Mouse (Mus musculus): ENCODE measurements at regions not wholly inside any gene's neighbourhood (a gene's known extent, or its start where the extent isn't known, plus 50 kb on each side); places are given as distances from the start of the nearest gene placed in this dataset.

- no peak overlapping the region for H3K9ac ChIP-seq
- H3K36me3 ChIP-seq: no peaks in the 10 kb centered on the region
- H3K4me3 ChIP-seq (replicated peaks): no peak overlapping the region
- no peak overlapping the region for H3K27ac ChIP-seq
- H3K4me2 ChIP-seq: no peak overlapping the region
- H3K9me3 ChIP-seq: no peaks in the 10 kb centered on the region
- no peak for ATAC-seq (ENCODE audit: insufficient read depth, low FRiP score, low read depth)
- WGBS: 80% methylated on average over 5 of the region's 5 CpGs
- no peaks in the 10 kb centered on the region for H3K4me1 ChIP-seq
- no peaks in the 10 kb centered on the region for H3K27me3 ChIP-seq (replicated peaks)
Measured at GRCm38 (mm10) chr10:98323846-98324245, 590.4 kb upstream of the Atp2b1 start.

GRCm38 (mm10) chr10:98324591-98324990 lies 589.6 kb upstream of the Atp2b1 start:
- Histone ChIP-seq H3K4me3 (replicated peaks) (no peak overlapping the region), H3K27me3 (replicated peaks) (no peaks in the 10 kb centered on the region), H3K36me3 (no peaks in the 10 kb centered on the region), H3K27ac (no peak overlapping the region), H3K4me2 (no peak overlapping the region), H3K4me1 (no peaks in the 10 kb centered on the region), H3K9ac (no peak overlapping the region), H3K9me3 (no peaks in the 10 kb centered on the region)
- ATAC-seq (ENCODE audit: insufficient read depth, low FRiP score, low read depth): no peak

DNA sequence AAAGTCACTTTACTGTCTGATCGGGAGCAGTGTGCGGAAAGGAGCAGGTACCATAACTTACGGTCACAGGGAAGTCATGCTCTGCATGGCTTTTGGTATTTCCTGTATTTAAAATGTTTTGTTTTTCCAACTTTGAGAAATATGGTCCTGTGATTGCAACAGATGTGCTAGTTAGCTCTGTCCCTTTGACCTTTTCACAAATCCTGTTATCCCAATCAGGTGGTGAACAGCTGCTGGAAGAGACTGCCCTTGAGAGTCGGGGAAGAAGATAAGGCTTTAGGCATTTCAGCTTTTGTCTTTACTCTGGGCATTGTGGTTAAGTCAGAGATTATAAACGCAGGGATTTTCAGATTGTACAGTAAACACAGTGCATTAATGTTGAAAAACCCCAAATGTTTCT lies 588.5 kb upstream of the Atp2b1 start:
- Histone ChIP-seq H3K9me3 (no peaks in the 10 kb centered on the region), H3K9ac (no peak overlapping the region), H3K4me3 (replicated peaks) (no peak overlapping the region), H3K4me1 (no peaks in the 10 kb centered on the region), H3K27me3 (replicated peaks) (no peaks in the 10 kb centered on the region), H3K27ac (no peak overlapping the region), H3K4me2 (no peak overlapping the region), H3K36me3 (no peaks in the 10 kb centered on the region)
- no peak for ATAC-seq (ENCODE audit: insufficient read depth, low FRiP score, low read depth)
- WGBS: 45% methylated on average over 5 of the region's 5 CpGs

DNA sequence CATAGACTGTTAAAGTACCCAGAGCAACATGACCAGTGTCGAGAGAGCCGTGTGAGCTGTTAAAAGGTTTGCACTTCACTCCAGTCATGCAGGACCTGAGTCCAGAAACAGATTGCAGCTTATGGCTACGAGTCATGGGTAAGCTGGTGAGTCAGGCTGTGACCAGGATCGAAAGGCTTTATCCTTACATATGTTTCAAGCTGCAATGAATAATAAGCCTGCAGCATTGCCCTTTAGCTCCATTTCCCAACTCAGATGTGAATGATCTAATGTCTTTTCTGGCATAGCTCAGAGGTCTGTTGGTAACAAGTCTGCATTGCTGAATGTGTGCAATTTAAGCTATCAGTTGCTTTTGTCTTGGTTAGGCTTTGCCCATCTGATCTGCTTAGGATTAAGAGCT lies 581.5 kb upstream of the Atp2b1 start:
- Histone ChIP-seq H3K4me1 (no peaks in the 10 kb centered on the region), H3K4me2 (no peak overlapping the region), H3K9me3 (no peaks in the 10 kb centered on the region), H3K27ac (no peak overlapping the region), H3K36me3 (no peaks in the 10 kb centered on the region), H3K9ac (no peak overlapping the region), H3K4me3 (replicated peaks) (no peak overlapping the region), H3K27me3 (replicated peaks) (no peaks in the 10 kb centered on the region)
- WGBS: 48% methylated on average over 4 of the region's 4 CpGs
- ATAC-seq (ENCODE audit: insufficient read depth, low FRiP score, low read depth): no peak

GRCm38 (mm10) chr10:98333411-98334067 lies 580.7 kb upstream of the Atp2b1 start:
- H3K4me3 ChIP-seq (replicated peaks): no peak overlapping the region
- ATAC-seq (ENCODE audit: insufficient read depth, low FRiP score, low read depth): no peak
- H3K4me1 ChIP-seq: no peaks in the 10 kb centered on the region
- H3K27me3 ChIP-seq (replicated peaks): no peaks in the 10 kb centered on the region
- H3K9me3 ChIP-seq: no peaks in the 10 kb centered on the region
- no peak overlapping the region for H3K4me2 ChIP-seq
- H3K36me3 ChIP-seq: no peaks in the 10 kb centered on the region
- WGBS: 74% methylated on average over 6 of the region's 6 CpGs
- H3K27ac ChIP-seq: no peak overlapping the region
- H3K9ac ChIP-seq: no peak overlapping the region

- H3K9me3 ChIP-seq: no peaks in the 10 kb centered on the region
- ATAC-seq (ENCODE audit: insufficient read depth, low FRiP score, low read depth): no peak
- H3K4me3 ChIP-seq (replicated peaks): no peak overlapping the region
- H3K36me3 ChIP-seq: no peaks in the 10 kb centered on the region
- no peaks in the 10 kb centered on the region for H3K27me3 ChIP-seq (replicated peaks)
- no peak overlapping the region for H3K9ac ChIP-seq
- H3K4me2 ChIP-seq: no peak overlapping the region
- no peak overlapping the region for H3K27ac ChIP-seq
- no peaks in the 10 kb centered on the region for H3K4me1 ChIP-seq
- 80% methylated on average over 5 of the region's 5 CpGs for WGBS
Measured at GRCm38 (mm10) chr10:98343827-98344226, 570.4 kb upstream of the Atp2b1 start.

GRCm38 (mm10) chr10:98349466-98349865 lies 564.7 kb upstream of the Atp2b1 start:
- WGBS: 36% methylated on average over 5 of the region's 5 CpGs
- Histone ChIP-seq H3K4me2 (no peak overlapping the region), H3K27ac (0 out of 2 replicates have a peak overlapping the region, but pooled peaks have one; percentile 26)

GRCm38 (mm10) chr10:98350318-98350926 lies 563.8 kb upstream of the Atp2b1 start:
- no peaks in the 10 kb centered on the region for H3K36me3 ChIP-seq
- H3K4me1 ChIP-seq: no peaks in the 10 kb centered on the region
- H3K4me3 ChIP-seq (replicated peaks): no peak overlapping the region
- H3K4me2 ChIP-seq: no peak overlapping the region
- H3K27me3 ChIP-seq (replicated peaks): no peaks in the 10 kb centered on the region
- no peak for ATAC-seq (ENCODE audit: insufficient read depth, low FRiP score, low read depth)
- no peak overlapping the region for H3K9ac ChIP-seq
- H3K9me3 ChIP-seq: no peaks in the 10 kb centered on the region
- WGBS: 85% methylated on average over 6 of the region's 6 CpGs
- no peak overlapping the region for H3K27ac ChIP-seq

More at GRCm38 (mm10) chr10:98349466-98349865, 564.7 kb upstream of the Atp2b1 start:
- Histone ChIP-seq H3K4me3 (replicated peaks) (no peak overlapping the region), H3K36me3 (no peaks in the 10 kb centered on the region), H3K4me1 (no peaks in the 10 kb centered on the region), H3K9ac (no peak overlapping the region), H3K9me3 (no peaks in the 10 kb centered on the region), H3K27me3 (replicated peaks) (no peaks in the 10 kb centered on the region)
- ATAC-seq (ENCODE audit: insufficient read depth, low FRiP score, low read depth): no peak

DNA sequence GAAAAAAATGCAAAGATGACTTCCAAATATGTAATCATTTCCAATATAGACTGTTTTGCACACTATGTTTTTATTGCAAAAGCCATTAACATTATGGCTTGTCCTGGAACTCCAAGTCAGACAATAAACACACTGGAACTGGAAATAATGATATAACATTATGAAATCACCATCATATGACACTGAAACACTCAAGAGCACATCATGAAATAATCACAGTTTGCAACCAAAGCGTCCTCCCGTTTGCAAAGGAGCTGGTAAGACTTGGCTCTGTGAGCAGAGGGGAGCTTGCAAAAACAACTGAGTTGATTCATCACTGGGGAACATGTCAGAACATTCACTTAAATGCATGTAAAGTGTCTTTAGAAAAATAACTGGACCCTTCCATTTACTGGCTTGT lies 562.1 kb upstream of the Atp2b1 start:
- ATAC-seq (ENCODE audit: insufficient read depth, low FRiP score, low read depth): no peak
- Histone ChIP-seq H3K9me3 (no peaks in the 10 kb centered on the region), H3K4me1 (no peaks in the 10 kb centered on the region), H3K4me2 (no peak overlapping the region), H3K4me3 (replicated peaks) (no peak overlapping the region), H3K27ac (no peak overlapping the region), H3K27me3 (replicated peaks) (no peaks in the 10 kb centered on the region), H3K36me3 (no peaks in the 10 kb centered on the region), H3K9ac (no peak overlapping the region)
- WGBS: 53% methylated on average over 2 of the region's 2 CpGs

- H3K27ac ChIP-seq: no peak overlapping the region
- H3K4me1 ChIP-seq: no peaks in the 10 kb centered on the region
- 87% methylated on average over 2 of the region's 2 CpGs for WGBS
- no peaks in the 10 kb centered on the region for H3K36me3 ChIP-seq
- no peak overlapping the region for H3K4me3 ChIP-seq (replicated peaks)
- no peak overlapping the region for H3K9ac ChIP-seq
- H3K4me2 ChIP-seq: no peak overlapping the region
- no peak for ATAC-seq (ENCODE audit: insufficient read depth, low FRiP score, low read depth)
- H3K27me3 ChIP-seq (replicated peaks): no peaks in the 10 kb centered on the region
- H3K9me3 ChIP-seq: no peaks in the 10 kb centered on the region
Measured at GRCm38 (mm10) chr10:98354486-98354885, 559.7 kb upstream of the Atp2b1 start.

GRCm38 (mm10) chr10:98364604-98365003 lies 549.6 kb upstream of the Atp2b1 start:
- Histone ChIP-seq H3K4me2 (no peak overlapping the region), H3K4me1 (no peaks in the 10 kb centered on the region), H3K9me3 (no peaks in the 10 kb centered on the region), H3K27me3 (replicated peaks) (no peaks in the 10 kb centered on the region), H3K36me3 (no peaks in the 10 kb centered on the region), H3K4me3 (replicated peaks) (no peak overlapping the region), H3K27ac (no peak overlapping the region), H3K9ac (no peak overlapping the region)
- no peak for ATAC-seq (ENCODE audit: insufficient read depth, low FRiP score, low read depth)
- 54% methylated on average over 2 of the region's 2 CpGs for WGBS

- no peak overlapping the region for H3K4me3 ChIP-seq (replicated peaks)
- ATAC-seq (ENCODE audit: insufficient read depth, low FRiP score, low read depth): no peak
- H3K27me3 ChIP-seq (replicated peaks): no peaks in the 10 kb centered on the region
- no peak overlapping the region for H3K27ac ChIP-seq
- no peak overlapping the region for H3K4me2 ChIP-seq
- H3K9me3 ChIP-seq: no peaks in the 10 kb centered on the region
- 66% methylated on average over 4 of the region's 4 CpGs for WGBS
- H3K36me3 ChIP-seq: no peaks in the 10 kb centered on the region
- no peaks in the 10 kb centered on the region for H3K4me1 ChIP-seq
- H3K9ac ChIP-seq: no peak overlapping the region
Measured at GRCm38 (mm10) chr10:98372561-98372960, 541.6 kb upstream of the Atp2b1 start.

DNA sequence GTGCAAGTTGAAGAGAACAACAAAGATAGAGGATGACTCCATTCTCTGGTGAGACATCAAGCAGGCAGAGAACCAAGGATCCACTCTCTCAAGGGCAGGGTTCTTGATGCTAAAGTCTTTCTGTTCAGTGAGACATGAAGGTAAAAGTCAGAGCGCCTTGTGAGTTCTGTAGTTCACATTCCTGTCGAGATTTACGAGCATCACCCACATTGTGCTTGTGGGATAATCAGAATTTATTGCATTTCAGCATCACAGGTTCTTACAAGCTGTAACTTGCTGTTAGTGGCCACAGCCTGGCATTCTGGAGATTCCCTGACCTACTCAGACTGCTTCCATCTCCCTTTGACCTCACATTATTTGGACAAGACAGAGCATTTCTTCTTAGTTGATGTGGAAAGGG lies 540.9 kb upstream of the Atp2b1 start:
- no peak overlapping the region for H3K4me2 ChIP-seq
- no peaks in the 10 kb centered on the region for H3K27me3 ChIP-seq (replicated peaks)
- 85% methylated on average over 3 of the region's 3 CpGs for WGBS
- H3K9ac ChIP-seq: no peak overlapping the region
- H3K36me3 ChIP-seq: no peaks in the 10 kb centered on the region
- no peak overlapping the region for H3K4me3 ChIP-seq (replicated peaks)
- H3K9me3 ChIP-seq: no peaks in the 10 kb centered on the region
- H3K27ac ChIP-seq: no peak overlapping the region
- H3K4me1 ChIP-seq: no peaks in the 10 kb centered on the region
- ATAC-seq (ENCODE audit: insufficient read depth, low FRiP score, low read depth): no peak
